Mouse (Mus musculus) erythroblast, embryonic 14.5 days (primary cell): ENCODE data around the gene Sigmar1. TPM values are rescaled to one million over a fixed set of nuclear protein-coding genes. Genes with fewer than 3 reads are reported as not detected.
A peak's percentile ranks its signal among the peaks of the same experiment; 100 is the strongest.

ENCODE experiments used
- H3K27me3 ChIP-seq: 2 replicates; pipeline ENCODE4 v1.6.1; 2012; ENCODE audit warnings: inconsistent platforms; ENCODE audit not compliant: control insufficient read depth
- H3K36me3 ChIP-seq: 2 replicates; pipeline ENCODE4 v1.6.1; 2012; ENCODE audit warnings: mild to moderate bottlenecking, inconsistent platforms; ENCODE audit not compliant: control insufficient read depth
- H3K4me1 ChIP-seq: 2 replicates; pipeline ENCODE4 v1.6.1; 2012; ENCODE audit warnings: inconsistent platforms; ENCODE audit not compliant: control insufficient read depth
- H3K4me3 ChIP-seq: replicated peaks from 2 replicates; pipeline ENCODE3; 2012; ENCODE audit warnings: moderate library complexity, mild to moderate bottlenecking, inconsistent platforms
- H3K9me3 ChIP-seq: 2 replicates; pipeline ENCODE4 v1.6.1; 2012; ENCODE audit warnings: low read length, inconsistent platforms, mixed read lengths; ENCODE audit not compliant: control insufficient read depth
- GATA1 ChIP-seq: IDR thresholded peaks from 2 replicates; pipeline ENCODE4 v1.6.1; 2012; ENCODE audit warnings: low read length, inconsistent platforms, mixed read lengths
- TAL1 ChIP-seq: IDR thresholded peaks from 3 replicates; pipeline ENCODE4 v1.6.1; 2012; ENCODE audit warnings: low read length, inconsistent platforms, mixed read lengths
- polyA plus RNA-seq: library from polyadenylated mRNA; stranded (reverse); fragments of >175 nt; gene quantifications from 2 replicates; pipeline ENCODE4 v1.2.3, GENCODE M21; 2012

The Sigmar1 gene
- polyA plus RNA-seq, 1 experiment: 1.1 TPM

- H3K36me3 ChIP-seq: no peaks in the 10 kb centered on the region
- H3K9me3 ChIP-seq: peaks cover 3% of the 10 kb centered on the region; the same call in 1 of the 2 replicates
- TF ChIP-seq TAL1 (no peak), GATA1 (no peak)
- peaks cover 82% of the 10 kb centered on the region for H3K27me3 ChIP-seq
- H3K4me1 ChIP-seq: no peaks in the 10 kb centered on the region
- H3K4me3 ChIP-seq: no peak within 1 kb of the TSS
Observed at GRCm38 (mm10) chr4:41731052-41731765, 24.7 kb downstream of the Sigmar1 start, which contains the start of gene Arid3c. TSS of gene Arid3c (minus strand) at chr4:41731142.

GRCm38 (mm10) chr4:41726826-41727621 is 28.9 kb downstream of the Sigmar1 start:
- Histone ChIP-seq H3K4me1 (peaks cover 14% of the 10 kb centered on the region), H3K27me3 (peaks cover 86% of the 10 kb centered on the region), H3K4me3 (no peak overlapping the region), H3K36me3 (no peaks in the 10 kb centered on the region), H3K9me3 (peaks cover 7% of the 10 kb centered on the region)
- TF ChIP-seq TAL1 (no peak), GATA1 (no peak)

- Histone ChIP-seq H3K4me3 (peak within 1 kb of the TSS; percentile 73), H3K27me3 (peaks cover 47% of the 10 kb centered on the region), H3K36me3 (peaks cover 28% of the 10 kb centered on the region), H3K4me1 (peaks cover 21% of the 10 kb centered on the region), H3K9me3 (peaks cover 4% of the 10 kb centered on the region)
- TF ChIP-seq TAL1 (no peak), GATA1 (no peak)
Observed at GRCm38 (mm10) chr4:41722918-41723351, 33.0 kb downstream of the Sigmar1 start, which contains the start of gene Dctn3. TSS of gene Dctn3 (minus strand) at chr4:41723170.

GRCm38 (mm10) chr4:41716834-41717233 is 39.1 kb downstream of the Sigmar1 start:
- TF ChIP-seq GATA1 (no peak), TAL1 (no peak)
- Histone ChIP-seq H3K27me3 (no peaks in the 10 kb centered on the region), H3K36me3 (peaks cover 68% of the 10 kb centered on the region), H3K4me1 (peaks cover 31% of the 10 kb centered on the region), H3K4me3 (no peak overlapping the region), H3K9me3 (no peaks in the 10 kb centered on the region)

GRCm38 (mm10) chr4:41715596-41715995 is 40.4 kb downstream of the Sigmar1 start:
- TF ChIP-seq GATA1: no peak
- no peak for TF ChIP-seq TAL1
- no peak overlapping the region for H3K4me3 ChIP-seq
- H3K4me1 ChIP-seq: peaks cover 35% of the 10 kb centered on the region
- H3K9me3 ChIP-seq: no peaks in the 10 kb centered on the region
- peaks cover 77% of the 10 kb centered on the region for H3K36me3 ChIP-seq
- H3K27me3 ChIP-seq: no peaks in the 10 kb centered on the region

GRCm38 (mm10) chr4:41715082-41715481 is 40.9 kb downstream of the Sigmar1 start:
- TF ChIP-seq TAL1 (no peak), GATA1 (no peak)
- Histone ChIP-seq H3K36me3 (peaks cover 73% of the 10 kb centered on the region), H3K9me3 (no peaks in the 10 kb centered on the region), H3K4me1 (peaks cover 35% of the 10 kb centered on the region), H3K27me3 (no peaks in the 10 kb centered on the region), H3K4me3 (no peak overlapping the region)

- H3K27me3 ChIP-seq: no peaks in the 10 kb centered on the region
Observed at GRCm38 (mm10) chr4:41714276-41714675, 41.7 kb downstream of the Sigmar1 start.

GRCm38 (mm10) chr4:41713197-41714067 is 42.5 kb downstream of the Sigmar1 start, which contains the start of gene Rpp25l:
TSS of gene Rpp25l (minus strand) at chr4:41713534.
- Histone ChIP-seq H3K27me3 (peaks cover 3% of the 10 kb centered on the region; the same call in 1 of the 2 replicates), H3K4me1 (peaks cover 35% of the 10 kb centered on the region), H3K36me3 (peaks cover 56% of the 10 kb centered on the region), H3K9me3 (no peaks in the 10 kb centered on the region), H3K4me3 (peak within 1 kb of the TSS; percentile 73)
- TF ChIP-seq TAL1 (no peak), GATA1 (no peak)

More at GRCm38 (mm10) chr4:41714276-41714675, 41.7 kb downstream of the Sigmar1 start:
- Histone ChIP-seq H3K36me3 (peaks cover 65% of the 10 kb centered on the region), H3K4me1 (peaks cover 35% of the 10 kb centered on the region), H3K4me3 (peak overlapping the region; percentile 29), H3K9me3 (no peaks in the 10 kb centered on the region)
- TF ChIP-seq GATA1 (no peak), TAL1 (no peak)
